Mouse (Mus musculus) kidney, postnatal 4 days (tissue): ENCODE measurements at regions not wholly inside any gene's neighbourhood (a gene's known extent, or its start where the extent isn't known, plus 50 kb on each side); places are given as distances from the start of the nearest gene placed in this dataset.

ENCODE experiments used
- DNase-seq, 2 experiments: peaks; one replicate each; pipeline ENCODE4 v3.0.0; 2021; ENCODE audit warnings: mixed read lengths in 2 of 2

GRCm38 (mm10) chrX:4688291-4688690 is 112.0 kb upstream of the Btbd35f4 start:
- peak in 1 of 2 experiments; percentile 0 for DNase-seq
